Mouse (Mus musculus) erythroblast, embryonic 14.5 days (primary cell): Measurements from ENCODE around the gene Ak9.

Source experiments
- GATA1 ChIP-seq: IDR thresholded peaks from 2 replicates; pipeline ENCODE4 v1.6.1; 2012; ENCODE audit warnings: low read length, inconsistent platforms, mixed read lengths
- TAL1 ChIP-seq: IDR thresholded peaks from 3 replicates; pipeline ENCODE4 v1.6.1; 2012; ENCODE audit warnings: low read length, inconsistent platforms, mixed read lengths

DNA sequence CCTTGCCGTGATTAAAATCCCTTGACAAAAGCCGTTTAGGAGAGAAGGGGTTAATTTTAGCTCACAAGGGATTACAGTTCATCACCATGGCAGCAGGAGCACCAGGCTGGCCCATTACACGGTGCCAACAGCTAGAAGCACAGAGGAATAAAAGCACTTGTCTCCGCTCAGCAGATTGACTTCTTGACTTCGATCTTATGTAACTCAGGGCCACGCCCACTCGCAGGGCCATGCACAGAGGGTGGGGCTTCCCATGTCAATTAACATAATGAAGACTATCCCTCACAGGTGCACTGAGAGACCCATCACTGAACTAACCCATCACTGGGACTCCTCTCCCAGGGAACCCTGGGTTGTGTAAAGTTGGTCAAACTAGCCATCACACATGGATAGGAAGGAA is 8.6 kb upstream of the Ak9 start:
- TF ChIP-seq GATA1, result no peak
- TF ChIP-seq TAL1, result no peak
